ENCODE assay signal across 26 mouse cellular contexts in the genomic region with DNA sequence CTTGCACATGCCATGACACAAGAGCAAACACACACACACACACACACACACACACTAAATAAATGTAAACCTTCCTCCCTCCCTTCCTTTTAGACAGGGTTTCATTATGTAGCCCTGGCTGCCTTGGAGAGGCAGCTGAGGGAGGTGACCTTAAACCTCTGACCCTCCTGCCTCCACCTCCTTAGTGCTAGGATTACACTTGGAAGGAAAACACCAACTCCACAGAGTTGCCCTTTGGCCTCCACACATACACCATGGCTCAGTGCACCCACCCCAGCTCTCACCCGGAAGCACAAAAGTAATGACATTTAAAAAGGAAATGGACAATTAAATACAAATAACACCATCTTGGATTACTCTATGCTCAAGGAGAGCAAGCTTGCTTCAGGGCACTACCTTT. TPM values are rescaled to one million over a fixed set of nuclear protein-coding genes. Genes with fewer than 3 reads are reported as not detected.
A peak's percentile ranks its signal among the peaks of the same experiment; 100 is the strongest.
DNase-seq lines count a peak whose midpoint lies in the region; TF ChIP-seq lines count a peak whose summit lies in the region.
"Had no signal": no experiment of that assay in that cellular context is flagged by ENCODE, and none has a peak within 500 bp of the region (broad histone marks: within the 10 kb centered on the region; RNA-seq: fewer than 3 reads in every experiment).

No protein-coding gene starts in this region.

- peak; percentile 27 for DNase-seq in heart, adult 11 months
- DNase-seq in heart, adult 9 months (ENCODE audit: low spot score in 2 of 2) = no peak
- DNase-seq in kidney, adult 2 months = peak; percentile 9
- no peak for DNase-seq in kidney, postnatal 10 days
- DNase-seq in embryo, embryonic 9.5 days (ENCODE audit: extremely low spot score) = peak; percentile 4
- DNase-seq in yolk sac, embryonic 10.5 days (ENCODE audit: low spot score) = peak; percentile 58
- no peak for DNase-seq in spleen, adult 18-20 months
- DNase-seq: adrenal gland, postnatal 10 days; adrenal gland, postnatal 36 days; B cell, adult 2 months; cerebellum, adult 18-20 months; cerebellum, adult 9-11 months; cerebellum, postnatal 25 days; gastrocnemius, postnatal 10 days; gastrocnemius, postnatal 36 days; heart, postnatal 14 days; heart, postnatal 4 days had no signal

- 0 out of 2 replicates have a peak, but pooled peaks cover 2% of the 10 kb centered on the region for H3K36me3 ChIP-seq in kidney, adult 2 months (ENCODE audit: control insufficient read depth, insufficient read depth, low read length)
- H3K36me3 ChIP-seq: G1E had no signal

- TF ChIP-seq CTCF in kidney, adult 2 months (conservative IDR thresholded peaks at IDR 0.05; ENCODE audit: insufficient read depth, insufficient read length, low read depth, low read length) = no peak

- H3K27me3 ChIP-seq in kidney, adult 2 months (replicated peaks; ENCODE audit: control insufficient read depth, insufficient read depth, low read length) = no peaks in the 10 kb centered on the region
- H3K27me3 ChIP-seq: CH12.LX; forebrain, embryonic 13.5 days; heart, embryonic 13.5 days; hindbrain, embryonic 12.5 days; intestine, embryonic 15.5 days; Patski had no signal

- H3K4me1 ChIP-seq in kidney, adult 2 months (ENCODE audit: control insufficient read depth, insufficient read depth, low read length) = no peaks in the 10 kb centered on the region
- H3K4me1 ChIP-seq: forebrain, embryonic 10.5 days; forebrain, embryonic 13.5 days; heart, embryonic 13.5 days; hindbrain, embryonic 12.5 days; intestine, embryonic 15.5 days had no signal

- WGBS in kidney, adult 2 months = 24% methylated on average over 1 of the region's 1 CpGs

- H3K27ac ChIP-seq in kidney, adult 2 months (ENCODE audit: insufficient read depth, low read depth, low read length) = no peak overlapping the region
- H3K27ac ChIP-seq: forebrain, embryonic 10.5 days; forebrain, embryonic 13.5 days; heart, embryonic 13.5 days; hindbrain, embryonic 12.5 days; intestine, embryonic 15.5 days had no signal

- no peak overlapping the region for H3K4me3 ChIP-seq in kidney, adult 2 months (ENCODE audit: insufficient read depth, low read depth, low read length)
- H3K4me3 ChIP-seq: forebrain, embryonic 10.5 days; forebrain, embryonic 13.5 days; heart, embryonic 13.5 days; hindbrain, embryonic 12.5 days; intestine, embryonic 15.5 days had no signal

- TF ChIP-seq POLR2A in kidney, adult 2 months (IDR thresholded peaks at IDR 0.05; ENCODE audit: low read depth, low read length) = no peak

RNA-seq across cellular contexts. Expression of gene Prkra, which starts 26.1 kb away (rescaled TPM):
- polyA plus RNA-seq in kidney, adult 2 months (2012; rRNA removed) = 15.3 and 17.0 TPM in 2 replicates

RNA-seq across cellular contexts. Expression of gene Pjvk, which starts 26.6 kb away (rescaled TPM):
- polyA plus RNA-seq in kidney, adult 2 months (2012; rRNA removed) = 1.1 and 1.2 TPM in 2 replicates
- polyA plus RNA-seq: embryonic facial prominence, embryonic 14.5 days; G1E; heart, embryonic 13.5 days had no signal

RNA-seq across cellular contexts. Expression of gene Fkbp7, which starts 51.2 kb away (rescaled TPM):
- 2.9 and 4.0 TPM in 2 replicates for polyA plus RNA-seq in kidney, adult 2 months (2012; rRNA removed)

RNA-seq across cellular contexts. Expression of gene Plekha3, which starts 53.4 kb away (rescaled TPM):
- 22.3 and 23.9 TPM in 2 replicates for polyA plus RNA-seq in kidney, adult 2 months (2012; rRNA removed)

Comparison
In these comparisons a context has a peak if more than half of its experiments do, and no peak if none do; other contexts are left out.
1. DNase-seq: peak in heart, adult 11 months (single experiment), kidney, adult 2 months (single experiment), embryo, embryonic 9.5 days (single experiment) and yolk sac, embryonic 10.5 days (single experiment); none in heart, adult 9 months (0 of 2), kidney, postnatal 10 days (single experiment) and spleen, adult 18-20 months (0 of 2).